Mouse (Mus musculus) heart, embryonic 16.5 days (tissue): Measurements from ENCODE around the gene Mettl24. TPM values are rescaled to one million over a fixed set of nuclear protein-coding genes. Genes with fewer than 3 reads are reported as not detected.

ENCODE experiments used
- ATAC-seq: fragments of 200-750 bp; cut with Nextera tagmentation; replicated peaks from 2 replicates; pipeline ENCODE4 v1.8.0; 2017; ENCODE audit warnings: moderate number of reproducible peaks; ENCODE audit not compliant: insufficient read depth, low FRiP score; ENCODE audit errors: extremely low read depth
- H3K27ac ChIP-seq: fragments of 300-500 bp; sonication (generic); 2 replicates; pipeline ENCODE4 v1.5.1; 2014; ENCODE audit warnings: mild to moderate bottlenecking, low read length, control low read depth, moderate library complexity
- H3K27me3 ChIP-seq: fragments of 300-500 bp; sonication (generic); 2 replicates; pipeline ENCODE4 v1.6.1; 2014; ENCODE audit warnings: low read length, mixed read lengths; ENCODE audit not compliant: control insufficient read depth, insufficient read depth
- H3K36me3 ChIP-seq: fragments of 300-500 bp; sonication (generic); 2 replicates; pipeline ENCODE4 v1.6.1; 2014; ENCODE audit not compliant: control insufficient read depth, insufficient read depth
- H3K4me1 ChIP-seq: fragments of 300-500 bp; sonication (generic); 2 replicates; pipeline ENCODE4 v1.6.1; 2014; ENCODE audit warnings: low read length, mixed read lengths; ENCODE audit not compliant: control insufficient read depth, insufficient read depth
- H3K4me2 ChIP-seq: fragments of 300-500 bp; sonication (generic); 2 replicates; pipeline ENCODE4 v1.6.1; 2014; ENCODE audit warnings: low read depth, mild to moderate bottlenecking, control low read depth, low read length
- H3K4me3 ChIP-seq: fragments of 300-500 bp; sonication (generic); 2 replicates; pipeline ENCODE4 v1.5.1; 2014; ENCODE audit warnings: mild to moderate bottlenecking, control low read depth, low read length
- H3K9ac ChIP-seq: fragments of 300-500 bp; sonication (generic); 2 replicates; pipeline ENCODE4 v1.6.1; 2014; ENCODE audit warnings: low read length, control low read depth
- H3K9me3 ChIP-seq: fragments of 300-500 bp; sonication (generic); replicated peaks from 2 replicates; pipeline ENCODE4 v1.6.1; 2016; ENCODE audit warnings: low read length; ENCODE audit not compliant: control insufficient read depth
- WGBS: fragments of 180-500 bp; shearing (Covaris S2); extraction: QIAGEN DNeasy Blood & Tissue Kit; methylation state at CpG from one replicate; pipeline ENCODE4 v1.1.7; 2014; 5-methylcytosine and 5-hydroxymethylcytosine counted together
- polyA plus RNA-seq: library from polyadenylated mRNA; unstranded; fragments of >200 nt; fragmentation: Nextera tagmentation; extraction: Ambion mirVana; gene quantifications from 2 replicates; pipeline ENCODE4 v1.2.1, GENCODE M21; 2015

Mettl24 gene
- polyA plus RNA-seq, 1 experiment from 2014 or later = 2.1 TPM

- no peak overlapping the region for H3K4me2 ChIP-seq
- no peak for ATAC-seq
- 86% methylated on average over 2 of the region's 2 CpGs for WGBS
- no peaks in the 10 kb centered on the region for H3K4me1 ChIP-seq
- no peaks in the 10 kb centered on the region for H3K9me3 ChIP-seq
- H3K27ac ChIP-seq = no peak overlapping the region
- no peak overlapping the region for H3K9ac ChIP-seq
- H3K27me3 ChIP-seq = no peaks in the 10 kb centered on the region
- H3K4me3 ChIP-seq = no peak overlapping the region
- H3K36me3 ChIP-seq = peaks cover 25% of the 10 kb centered on the region
These were observed 167.6 kb downstream of the Mettl24 start for GRCm38 (mm10) chr10:40850644-40851043.

- H3K27ac ChIP-seq = no peak overlapping the region
- no peak overlapping the region for H3K9ac ChIP-seq
These were observed 168.1 kb downstream of the Mettl24 start for GRCm38 (mm10) chr10:40851138-40851537.

GRCm38 (mm10) chr10:40855616-40856015, 172.5 kb downstream of the Mettl24 start:
- peaks cover 6% of the 10 kb centered on the region for H3K4me1 ChIP-seq
- no peak overlapping the region for H3K4me3 ChIP-seq
- H3K27me3 ChIP-seq = no peaks in the 10 kb centered on the region
- no peak overlapping the region for H3K27ac ChIP-seq
- H3K4me2 ChIP-seq = no peak overlapping the region
- H3K36me3 ChIP-seq = no peaks in the 10 kb centered on the region
- ATAC-seq = no peak
- H3K9me3 ChIP-seq = no peaks in the 10 kb centered on the region
- H3K9ac ChIP-seq = no peak overlapping the region
- 49% methylated on average over 2 of the region's 2 CpGs for WGBS

More at GRCm38 (mm10) chr10:40851138-40851537, 168.1 kb downstream of the Mettl24 start:
- Histone ChIP-seq H3K9me3 (no peaks in the 10 kb centered on the region), H3K4me1 (no peaks in the 10 kb centered on the region), H3K36me3 (peaks cover 23% of the 10 kb centered on the region), H3K4me2 (no peak overlapping the region), H3K27me3 (no peaks in the 10 kb centered on the region), H3K4me3 (no peak overlapping the region)
- no peak for ATAC-seq

DNA sequence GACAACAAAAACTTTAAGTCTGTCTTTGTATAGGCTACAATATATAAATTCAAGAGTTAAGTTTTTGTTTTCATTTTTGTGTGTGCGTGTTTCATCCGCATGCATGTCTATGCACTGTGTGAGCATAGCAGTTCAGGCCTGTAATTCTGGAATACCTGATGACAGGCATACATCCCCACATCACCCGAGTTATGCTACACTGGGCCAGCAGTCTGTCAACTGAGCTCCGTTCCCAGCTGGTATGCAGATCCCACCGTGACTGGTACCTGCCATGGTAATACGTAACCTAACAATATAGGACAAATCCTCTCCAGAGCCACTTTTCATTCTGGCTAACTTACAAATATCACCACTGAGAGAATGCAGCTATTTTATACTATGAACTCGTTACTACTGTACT, 173.6 kb downstream of the Mettl24 start:
- no peaks in the 10 kb centered on the region for H3K36me3 ChIP-seq
- no peaks in the 10 kb centered on the region for H3K9me3 ChIP-seq
- ATAC-seq = no peak
- no peaks in the 10 kb centered on the region for H3K27me3 ChIP-seq
- no peak overlapping the region for H3K9ac ChIP-seq
- no peak overlapping the region for H3K27ac ChIP-seq
- WGBS = 79% methylated on average over 7 of the region's 7 CpGs
- H3K4me3 ChIP-seq = no peak overlapping the region
- H3K4me2 ChIP-seq = no peak overlapping the region
- peaks cover 6% of the 10 kb centered on the region for H3K4me1 ChIP-seq

GRCm38 (mm10) chr10:40857599-40857998, 174.5 kb downstream of the Mettl24 start:
- Histone ChIP-seq H3K4me3 (no peak overlapping the region), H3K27me3 (no peaks in the 10 kb centered on the region), H3K27ac (peak overlapping the region; percentile 27; the same call in 1 of the 2 replicates), H3K4me2 (no peak overlapping the region), H3K36me3 (no peaks in the 10 kb centered on the region), H3K9me3 (no peaks in the 10 kb centered on the region), H3K4me1 (peaks cover 6% of the 10 kb centered on the region), H3K9ac (no peak overlapping the region)
- no peak; the same call in 1 of the 2 replicates for ATAC-seq
- WGBS = 48% methylated on average over 8 of the region's 8 CpGs

Other genes starting within 250 kb of the Mettl24 start
- gene Slc22a16, start 112.9 kb upstream of the Mettl24 start, polyA plus RNA-seq = not detected in 2 replicates
- 25.0 and 27.3 TPM in 2 replicates for gene Ddo, start 53.3 kb upstream of the Mettl24 start, polyA plus RNA-seq
- 25.8 and 26.7 TPM in 2 replicates for gene Cdc40, start 200.0 kb downstream of the Mettl24 start, polyA plus RNA-seq
- 8.3 and 11.4 TPM in 2 replicates for gene Wasf1, start 200.2 kb downstream of the Mettl24 start, polyA plus RNA-seq